Mouse (Mus musculus) heart, embryonic 15.5 days (tissue): ENCODE measurements at regions not wholly inside any gene's neighbourhood (a gene's known extent, or its start where the extent isn't known, plus 50 kb on each side); places are given as distances from the start of the nearest gene placed in this dataset.

ENCODE experiments used
- ATAC-seq: fragments of 200-750 bp; cut with Nextera tagmentation; replicated peaks from 2 replicates; pipeline ENCODE4 v1.8.0; 2017; ENCODE audit warnings: low read depth, moderate TSS enrichment; ENCODE audit not compliant: insufficient number of reproducible peaks, insufficient read depth, low FRiP score
- H3K27ac ChIP-seq: fragments of 300-500 bp; sonication (generic); 2 replicates; pipeline ENCODE4 v1.5.1; 2015; ENCODE audit warnings: mild to moderate bottlenecking, inconsistent platforms
- H3K27me3 ChIP-seq: fragments of 300-500 bp; sonication (generic); 2 replicates; pipeline ENCODE4 v1.6.1; 2015; ENCODE audit warnings: inconsistent platforms
- H3K36me3 ChIP-seq: fragments of 300-500 bp; sonication (generic); 2 replicates; pipeline ENCODE4 v1.6.1; 2015; ENCODE audit warnings: mild to moderate bottlenecking, inconsistent platforms
- H3K4me1 ChIP-seq: fragments of 300-500 bp; sonication (generic); replicated peaks from 2 replicates; pipeline ENCODE4 v1.6.1; 2015; ENCODE audit warnings: inconsistent platforms
- H3K4me2 ChIP-seq: fragments of 300-500 bp; sonication (generic); 2 replicates; pipeline ENCODE4 v1.6.1; 2015; ENCODE audit warnings: inconsistent platforms, mild to moderate bottlenecking, moderate library complexity
- H3K4me3 ChIP-seq: fragments of 300-500 bp; sonication (generic); 2 replicates; pipeline ENCODE4 v1.5.1; 2015; ENCODE audit warnings: mild to moderate bottlenecking, inconsistent platforms
- H3K9ac ChIP-seq: fragments of 300-500 bp; sonication (generic); 2 replicates; pipeline ENCODE4 v1.6.1; 2015; ENCODE audit warnings: mild to moderate bottlenecking, inconsistent platforms
- H3K9me3 ChIP-seq: fragments of 300-500 bp; sonication (generic); replicated peaks from 2 replicates; pipeline ENCODE4 v1.6.1; 2016; ENCODE audit warnings: inconsistent platforms
- WGBS: fragments of 180-500 bp; shearing (Covaris S2); methylation state at CpG from one replicate; pipeline ENCODE4 v1.1.7; 2015; ENCODE audit warnings: mixed read lengths; 5-methylcytosine and 5-hydroxymethylcytosine counted together

DNA sequence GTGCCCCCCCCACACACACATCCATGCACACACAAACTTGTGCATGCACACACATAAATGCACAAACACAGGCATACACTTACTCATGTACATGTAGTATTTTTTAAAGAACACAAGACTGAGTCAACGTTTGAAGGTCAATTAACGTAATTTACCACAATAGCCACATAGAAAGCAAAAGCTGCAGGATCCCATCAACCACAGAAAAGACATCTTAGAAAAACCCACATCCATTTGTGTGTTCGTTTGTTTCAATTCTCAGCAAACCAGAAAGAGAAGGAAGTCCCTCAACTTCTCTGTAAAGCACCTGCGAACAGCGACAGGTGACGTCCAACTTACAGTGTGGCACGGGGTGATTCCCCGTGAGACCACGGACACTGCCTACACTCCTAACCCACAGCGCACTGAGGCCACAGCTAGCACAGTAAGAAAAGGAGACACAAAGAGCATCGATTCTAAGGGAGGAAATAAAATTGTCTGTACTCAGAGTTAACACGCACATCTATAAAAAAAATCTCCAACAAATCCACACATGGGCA lies 53.8 kb downstream of the Dio3 start:
- Histone ChIP-seq H3K27ac (no peak overlapping the region), H3K4me2 (no peak overlapping the region), H3K4me1 (no peaks in the 10 kb centered on the region), H3K9ac (no peak overlapping the region), H3K27me3 (no peaks in the 10 kb centered on the region; the same call in 1 of the 2 replicates), H3K4me3 (no peak overlapping the region), H3K9me3 (no peaks in the 10 kb centered on the region), H3K36me3 (no peaks in the 10 kb centered on the region)
- 86% methylated on average over 12 of the region's 12 CpGs for WGBS
- ATAC-seq, result no peak

DNA sequence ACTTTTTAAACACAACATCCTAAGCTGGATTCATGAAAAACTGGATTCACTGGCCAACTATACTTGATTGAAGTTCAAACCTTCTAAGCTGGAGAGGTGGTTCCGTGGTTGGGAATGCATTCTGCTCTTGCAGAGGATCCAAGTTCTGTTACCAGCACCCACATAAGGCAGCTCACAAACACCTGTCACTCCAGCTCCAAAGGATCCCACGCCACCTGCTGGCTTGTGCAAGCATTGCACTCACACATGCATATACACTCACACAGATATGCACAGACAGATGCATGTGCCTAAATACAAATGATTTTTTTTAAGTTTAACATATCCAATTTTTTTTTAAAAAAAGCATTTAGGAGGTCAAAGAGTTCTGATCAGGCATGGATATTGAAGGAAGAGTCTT lies 55.7 kb downstream of the Dio3 start:
- 67% methylated on average over 2 of the region's 2 CpGs for WGBS
- H3K4me1 ChIP-seq, result no peaks in the 10 kb centered on the region
- no peaks in the 10 kb centered on the region for H3K36me3 ChIP-seq
- H3K4me2 ChIP-seq, result no peak overlapping the region
- H3K27ac ChIP-seq, result no peak overlapping the region
- no peak for ATAC-seq
- no peaks in the 10 kb centered on the region for H3K27me3 ChIP-seq
- H3K9me3 ChIP-seq, result no peaks in the 10 kb centered on the region
- no peak overlapping the region for H3K9ac ChIP-seq
- no peak overlapping the region for H3K4me3 ChIP-seq

- no peak overlapping the region for H3K4me2 ChIP-seq
- no peak for ATAC-seq
- WGBS, result 66% methylated on average over 4 of the region's 4 CpGs
Measured at GRCm38 (mm10) chr12:110344280-110344827, 65.5 kb downstream of the Dio3 start.

DNA sequence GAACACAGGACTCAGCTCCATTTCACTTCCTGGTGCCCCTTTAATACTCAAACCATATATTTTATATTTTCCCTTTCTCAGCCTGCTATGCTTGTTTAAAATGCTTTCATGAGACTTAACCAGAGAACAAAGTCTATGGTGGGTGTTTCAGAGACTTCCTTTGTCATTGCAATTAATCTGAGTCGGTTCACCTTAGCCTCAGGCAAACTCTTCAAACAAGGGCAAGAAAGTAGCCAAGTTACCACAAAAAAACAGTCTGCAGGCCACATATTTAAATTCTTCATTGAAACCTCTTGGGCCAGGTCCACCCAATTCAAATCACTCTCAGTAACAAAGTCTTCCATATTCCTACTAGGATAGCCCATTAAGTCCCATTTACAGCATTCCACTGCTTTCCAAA lies 70.8 kb downstream of the Dio3 start:
- no peak for ATAC-seq
- Histone ChIP-seq H3K4me1 (no peaks in the 10 kb centered on the region), H3K27ac (no peak overlapping the region), H3K4me3 (no peak overlapping the region), H3K4me2 (no peak overlapping the region), H3K27me3 (no peaks in the 10 kb centered on the region), H3K9me3 (no peaks in the 10 kb centered on the region), H3K36me3 (no peaks in the 10 kb centered on the region), H3K9ac (no peak overlapping the region)
- 80% methylated on average over 1 of the region's 1 CpGs for WGBS

More at GRCm38 (mm10) chr12:110344280-110344827, 65.5 kb downstream of the Dio3 start:
- no peak overlapping the region for H3K9ac ChIP-seq
- H3K4me1 ChIP-seq, result no peaks in the 10 kb centered on the region
- H3K27ac ChIP-seq, result no peak overlapping the region
- no peaks in the 10 kb centered on the region for H3K9me3 ChIP-seq
- H3K27me3 ChIP-seq, result no peaks in the 10 kb centered on the region
- no peak overlapping the region for H3K4me3 ChIP-seq
- H3K36me3 ChIP-seq, result no peaks in the 10 kb centered on the region

- no peaks in the 10 kb centered on the region for H3K36me3 ChIP-seq
- no peak overlapping the region for H3K9ac ChIP-seq
- H3K4me2 ChIP-seq, result no peak overlapping the region
- H3K4me1 ChIP-seq, result no peaks in the 10 kb centered on the region
- no peak for ATAC-seq
- no peaks in the 10 kb centered on the region for H3K9me3 ChIP-seq
- H3K27me3 ChIP-seq, result no peaks in the 10 kb centered on the region
- 67% methylated on average over 6 of the region's 6 CpGs for WGBS
- H3K4me3 ChIP-seq, result no peak overlapping the region
- H3K27ac ChIP-seq, result no peak overlapping the region
Measured at GRCm38 (mm10) chr12:110355851-110356250, 77.0 kb downstream of the Dio3 start.

DNA sequence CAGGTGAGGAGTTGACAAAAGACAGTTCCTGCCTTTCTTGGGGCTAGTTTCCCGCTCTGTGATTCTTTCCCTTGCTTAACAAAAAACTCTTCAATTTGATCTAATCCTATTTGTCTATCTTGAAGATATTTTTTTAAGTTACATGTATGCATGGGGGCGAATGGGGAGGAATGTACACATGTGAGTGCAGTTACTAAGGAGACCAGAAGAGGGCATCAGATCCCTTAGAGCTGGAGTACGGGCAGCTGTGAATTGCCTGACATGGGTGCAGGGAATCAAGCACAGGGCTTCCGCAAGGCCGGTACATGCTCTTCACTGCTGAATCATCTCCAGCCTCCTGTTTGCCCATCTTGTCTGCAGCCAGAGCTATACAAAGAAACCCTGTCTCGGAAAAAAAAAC lies 79.8 kb upstream of the Ppp2r5c start:
- no peaks in the 10 kb centered on the region for H3K4me1 ChIP-seq
- H3K27ac ChIP-seq, result no peak overlapping the region
- H3K9ac ChIP-seq, result no peak overlapping the region
- no peaks in the 10 kb centered on the region for H3K36me3 ChIP-seq
- 86% methylated on average over 6 of the region's 6 CpGs for WGBS
- no peak overlapping the region for H3K4me3 ChIP-seq
- H3K27me3 ChIP-seq, result peaks cover 8% of the 10 kb centered on the region
- ATAC-seq, result no peak
- no peak overlapping the region for H3K4me2 ChIP-seq
- no peaks in the 10 kb centered on the region for H3K9me3 ChIP-seq

DNA sequence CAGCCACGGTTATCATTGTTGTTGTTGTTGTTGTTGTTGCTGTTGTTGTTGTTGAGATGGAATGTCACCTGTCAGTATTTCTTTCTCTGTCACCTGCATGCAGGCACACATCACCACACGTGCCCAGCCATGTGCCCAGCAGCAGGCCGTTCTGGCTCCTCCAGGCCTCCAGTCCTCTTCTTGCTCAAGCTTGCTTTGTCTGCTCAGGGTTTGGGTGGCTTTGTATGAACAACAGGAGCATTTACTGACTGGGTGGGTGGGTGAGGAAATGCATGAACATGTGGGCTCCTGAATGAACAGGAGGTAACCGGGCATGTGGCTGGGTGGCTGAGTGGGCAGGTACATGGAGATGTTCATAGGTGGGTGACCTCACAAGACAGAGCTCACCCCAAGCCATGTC lies 79.1 kb upstream of the Ppp2r5c start:
- Histone ChIP-seq H3K4me1 (no peaks in the 10 kb centered on the region), H3K9ac (no peak overlapping the region), H3K4me2 (no peak overlapping the region), H3K36me3 (no peaks in the 10 kb centered on the region), H3K27me3 (peaks cover 16% of the 10 kb centered on the region), H3K9me3 (no peaks in the 10 kb centered on the region), H3K4me3 (no peak overlapping the region), H3K27ac (no peak overlapping the region)
- 86% methylated on average over 4 of the region's 4 CpGs for WGBS
- ATAC-seq, result no peak

- ATAC-seq, result 0 out of 2 replicates have a peak, but pooled peaks have one; percentile 43
- H3K4me2 ChIP-seq, result no peak overlapping the region
- no peaks in the 10 kb centered on the region for H3K36me3 ChIP-seq
- no peak overlapping the region for H3K27ac ChIP-seq
- H3K9ac ChIP-seq, result no peak overlapping the region
- H3K27me3 ChIP-seq, result peaks cover 44% of the 10 kb centered on the region
- H3K4me1 ChIP-seq, result no peaks in the 10 kb centered on the region; the same call in 1 of the 2 replicates
- no peaks in the 10 kb centered on the region for H3K9me3 ChIP-seq
- 82% methylated on average over 13 of the region's 13 CpGs for WGBS
- H3K4me3 ChIP-seq, result no peak overlapping the region
Measured at GRCm38 (mm10) chr12:110371886-110372690, 74.8 kb upstream of the Ppp2r5c start.

GRCm38 (mm10) chr12:110372986-110373385 lies 73.9 kb upstream of the Ppp2r5c start:
- H3K27me3 ChIP-seq, result peaks cover 49% of the 10 kb centered on the region
- no peak overlapping the region for H3K9ac ChIP-seq
- H3K36me3 ChIP-seq, result no peaks in the 10 kb centered on the region
- no peak overlapping the region for H3K27ac ChIP-seq
- H3K4me2 ChIP-seq, result peak overlapping the region; percentile 46; the same call in 1 of the 2 replicates
- no peak for ATAC-seq
- no peak overlapping the region for H3K4me3 ChIP-seq
- no peaks in the 10 kb centered on the region for H3K9me3 ChIP-seq
- H3K4me1 ChIP-seq, result no peaks in the 10 kb centered on the region; the same call in 1 of the 2 replicates
- WGBS, result 54% methylated on average over 9 of the region's 9 CpGs

- Histone ChIP-seq H3K4me3 (no peak overlapping the region), H3K27me3 (peaks cover 49% of the 10 kb centered on the region)
- WGBS, result 4% methylated on average over 27 of the region's 27 CpGs
Measured at GRCm38 (mm10) chr12:110373408-110374065, 73.4 kb upstream of the Ppp2r5c start.

DNA sequence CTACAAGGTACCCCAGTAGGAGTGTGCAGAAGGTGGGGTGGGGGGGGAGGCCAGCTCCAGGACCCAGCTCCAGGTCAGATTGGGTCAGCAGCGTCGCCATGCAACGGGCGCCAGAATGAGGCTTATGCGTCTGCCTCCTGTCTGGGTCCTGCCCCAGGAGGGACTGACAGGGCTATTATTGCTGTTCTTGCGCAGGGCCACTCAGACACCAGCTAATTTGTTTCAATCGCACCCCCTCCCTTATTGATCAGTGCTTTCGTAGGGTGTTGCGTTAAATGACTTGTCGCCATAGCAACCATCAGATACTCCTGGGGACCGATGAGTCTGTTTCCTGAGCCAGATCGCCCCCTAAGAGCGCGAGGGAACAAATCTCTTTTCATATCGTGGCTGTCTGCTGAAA lies 71.8 kb upstream of the Ppp2r5c start:
- no peaks in the 10 kb centered on the region; the same call in 1 of the 2 replicates for H3K4me1 ChIP-seq
- no peak for ATAC-seq
- 6% methylated on average over 15 of the region's 15 CpGs for WGBS
- no peak overlapping the region for H3K9ac ChIP-seq
- no peaks in the 10 kb centered on the region for H3K9me3 ChIP-seq
- no peak overlapping the region for H3K27ac ChIP-seq
- H3K4me2 ChIP-seq, result no peak overlapping the region
- H3K27me3 ChIP-seq, result peaks cover 53% of the 10 kb centered on the region
- H3K4me3 ChIP-seq, result no peak overlapping the region
- no peaks in the 10 kb centered on the region for H3K36me3 ChIP-seq

More at GRCm38 (mm10) chr12:110373408-110374065, 73.4 kb upstream of the Ppp2r5c start:
- no peaks in the 10 kb centered on the region; the same call in 1 of the 2 replicates for H3K4me1 ChIP-seq
- H3K4me2 ChIP-seq, result peak overlapping the region; percentile 46
- no peak overlapping the region for H3K27ac ChIP-seq
- H3K36me3 ChIP-seq, result no peaks in the 10 kb centered on the region
- peak; percentile 44; the same call in 1 of the 2 replicates for ATAC-seq
- no peaks in the 10 kb centered on the region for H3K9me3 ChIP-seq
- no peak overlapping the region for H3K9ac ChIP-seq
